Mouse (Mus musculus): ENCODE measurements around the gene Mycbp2. TPM values are rescaled to one million over a fixed set of nuclear protein-coding genes. Genes with fewer than 3 reads are reported as not detected.

Gene Mycbp2
- polyA plus RNA-seq, 1 experiment = 17.8 TPM

GRCm38 (mm10) chr14:103106301-103106700 lies 240.3 kb downstream of the Mycbp2 start:
- 86% methylated on average over 2 of the region's 2 CpGs for WGBS
- TF ChIP-seq CTCF (conservative IDR thresholded peaks at IDR 0.05; ENCODE audit: insufficient read depth, insufficient read length, low read depth, low read length) (no peak), POLR2A (IDR thresholded peaks at IDR 0.05; ENCODE audit: low read depth, low read length) (no peak)
- Histone ChIP-seq H3K4me1 (ENCODE audit: control insufficient read depth, insufficient read depth, low read length) (peaks cover 16% of the 10 kb centered on the region; the same call in 1 of the 2 replicates), H3K36me3 (ENCODE audit: control insufficient read depth, insufficient read depth, low read length) (no peaks in the 10 kb centered on the region), H3K4me3 (ENCODE audit: insufficient read depth, low read depth, low read length) (no peak overlapping the region), H3K27ac (ENCODE audit: insufficient read depth, low read depth, low read length) (no peak overlapping the region), H3K27me3 (replicated peaks; ENCODE audit: control insufficient read depth, insufficient read depth, low read length) (no peaks in the 10 kb centered on the region)
- no peak for DNase-seq

DNA sequence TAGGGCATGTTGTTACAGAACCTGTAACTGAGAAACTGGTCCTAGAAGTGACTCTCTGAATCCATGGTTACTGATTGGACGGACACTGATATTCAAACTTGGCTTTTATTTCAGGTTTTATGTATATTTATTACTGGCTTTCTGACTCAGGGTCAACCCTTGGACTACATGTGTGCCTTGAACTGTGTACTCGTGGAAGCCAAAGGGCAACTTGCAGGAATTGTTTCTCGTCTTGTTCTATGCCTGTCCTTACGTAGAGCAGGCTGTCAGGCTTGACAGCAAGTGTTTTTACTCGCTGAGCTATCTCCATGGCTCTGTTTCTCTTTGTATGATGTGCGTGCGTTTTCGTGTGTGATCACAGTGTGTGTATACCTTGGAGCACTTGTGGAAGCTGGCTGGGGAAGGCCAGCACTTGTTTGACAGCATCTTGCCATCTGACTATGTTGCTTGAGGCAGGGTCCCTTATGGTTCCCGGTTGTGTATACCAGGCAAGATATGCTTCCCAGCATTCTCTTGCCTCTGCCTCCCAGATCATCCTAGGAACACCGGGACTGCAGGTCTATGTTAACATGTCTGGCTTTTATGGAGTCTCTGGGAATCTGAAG lies 243.8 kb downstream of the Mycbp2 start:
- 57% methylated on average over 10 of the region's 10 CpGs for WGBS
- Histone ChIP-seq H3K27me3 (replicated peaks; ENCODE audit: control insufficient read depth, insufficient read depth, low read length) (no peaks in the 10 kb centered on the region), H3K4me1 (ENCODE audit: control insufficient read depth, insufficient read depth, low read length) (peaks cover 18% of the 10 kb centered on the region; the same call in 1 of the 2 replicates), H3K27ac (ENCODE audit: insufficient read depth, low read depth, low read length) (peak overlapping the region; percentile 88), H3K4me3 (ENCODE audit: insufficient read depth, low read depth, low read length) (no peak overlapping the region), H3K36me3 (ENCODE audit: control insufficient read depth, insufficient read depth, low read length) (no peaks in the 10 kb centered on the region)
- peak; percentile 77 for DNase-seq
- TF ChIP-seq POLR2A (IDR thresholded peaks at IDR 0.05; ENCODE audit: low read depth, low read length) (no peak), CTCF (conservative IDR thresholded peaks at IDR 0.05; ENCODE audit: insufficient read depth, insufficient read length, low read depth, low read length) (no peak)

GRCm38 (mm10) chr14:103102246-103102645 lies 244.4 kb downstream of the Mycbp2 start:
- DNase-seq = peak; percentile 93
- no peak overlapping the region; the same call in 1 of the 2 replicates for H3K27ac ChIP-seq (ENCODE audit: insufficient read depth, low read depth, low read length)
- 39% methylated on average over 6 of the region's 6 CpGs for WGBS
- no peak overlapping the region for H3K4me3 ChIP-seq (ENCODE audit: insufficient read depth, low read depth, low read length)
- H3K36me3 ChIP-seq (ENCODE audit: control insufficient read depth, insufficient read depth, low read length) = no peaks in the 10 kb centered on the region
- TF ChIP-seq CTCF (conservative IDR thresholded peaks at IDR 0.05; ENCODE audit: insufficient read depth, insufficient read length, low read depth, low read length) (no peak), POLR2A (IDR thresholded peaks at IDR 0.05; ENCODE audit: low read depth, low read length) (no peak)
- no peaks in the 10 kb centered on the region for H3K27me3 ChIP-seq (replicated peaks; ENCODE audit: control insufficient read depth, insufficient read depth, low read length)
- peaks cover 18% of the 10 kb centered on the region; the same call in 1 of the 2 replicates for H3K4me1 ChIP-seq (ENCODE audit: control insufficient read depth, insufficient read depth, low read length)

GRCm38 (mm10) chr14:103101171-103101570 lies 245.4 kb downstream of the Mycbp2 start:
- 45% methylated on average over 3 of the region's 3 CpGs for whole genome bisulfite sequencing
- TF ChIP-seq POLR2A (IDR thresholded peaks at IDR 0.05; ENCODE audit: low read depth, low read length) (no peak), CTCF (conservative IDR thresholded peaks at IDR 0.05; ENCODE audit: insufficient read depth, insufficient read length, low read depth, low read length) (no peak)
- peak overlapping the region; percentile 46; the same call in 1 of the 2 replicates for H3K27ac ChIP-seq (ENCODE audit: insufficient read depth, low read depth, low read length)
- H3K4me1 ChIP-seq (ENCODE audit: control insufficient read depth, insufficient read depth, low read length) = peaks cover 22% of the 10 kb centered on the region; the same call in 1 of the 2 replicates
- no peaks in the 10 kb centered on the region for H3K27me3 ChIP-seq (replicated peaks; ENCODE audit: control insufficient read depth, insufficient read depth, low read length)
- no peak overlapping the region for H3K4me3 ChIP-seq (ENCODE audit: insufficient read depth, low read depth, low read length)
- no peaks in the 10 kb centered on the region for H3K36me3 ChIP-seq (ENCODE audit: control insufficient read depth, insufficient read depth, low read length)
- DNase-seq = no peak

DNA sequence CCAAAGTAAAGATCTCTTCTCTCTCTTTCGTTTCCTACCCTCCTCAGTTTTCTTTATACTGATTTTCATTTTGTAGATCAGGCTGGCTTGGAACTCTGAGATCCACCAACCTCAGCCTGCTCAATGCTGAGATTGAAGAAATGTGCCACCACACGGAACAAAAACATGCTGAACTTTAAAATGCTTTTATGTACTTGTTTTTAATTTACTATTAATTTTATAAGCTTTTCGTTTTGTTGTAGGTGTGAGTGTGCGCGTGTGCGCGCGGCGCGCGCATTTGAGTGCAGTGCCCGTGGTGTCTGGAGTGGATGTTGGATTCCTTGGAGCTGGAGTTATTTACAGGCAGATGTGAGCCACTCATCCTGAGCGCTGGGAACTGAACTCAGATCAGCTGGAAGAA lies 246.3 kb downstream of the Mycbp2 start:
- WGBS = 76% methylated on average over 13 of the region's 13 CpGs
- DNase-seq = no peak
- Histone ChIP-seq H3K27ac (ENCODE audit: insufficient read depth, low read depth, low read length) (no peak overlapping the region; the same call in 1 of the 2 replicates), H3K4me3 (ENCODE audit: insufficient read depth, low read depth, low read length) (no peak overlapping the region), H3K36me3 (ENCODE audit: control insufficient read depth, insufficient read depth, low read length) (no peaks in the 10 kb centered on the region), H3K27me3 (replicated peaks; ENCODE audit: control insufficient read depth, insufficient read depth, low read length) (no peaks in the 10 kb centered on the region), H3K4me1 (ENCODE audit: control insufficient read depth, insufficient read depth, low read length) (peaks cover 22% of the 10 kb centered on the region; the same call in 1 of the 2 replicates)
- no peak for TF ChIP-seq POLR2A (IDR thresholded peaks at IDR 0.05; ENCODE audit: low read depth, low read length)
- no peak for TF ChIP-seq CTCF (conservative IDR thresholded peaks at IDR 0.05; ENCODE audit: insufficient read depth, insufficient read length, low read depth, low read length)

- Histone ChIP-seq H3K27ac (ENCODE audit: insufficient read depth, low read depth, low read length) (peak within 1 kb of the TSS; percentile 99), H3K4me1 (ENCODE audit: control insufficient read depth, insufficient read depth, low read length) (peaks cover 26% of the 10 kb centered on the region; the same call in 1 of the 2 replicates), H3K27me3 (replicated peaks; ENCODE audit: control insufficient read depth, insufficient read depth, low read length) (no peaks in the 10 kb centered on the region), H3K4me3 (ENCODE audit: insufficient read depth, low read depth, low read length) (peak within 1 kb of the TSS; percentile 89), H3K36me3 (ENCODE audit: control insufficient read depth, insufficient read depth, low read length) (peaks cover 3% of the 10 kb centered on the region; the same call in 1 of the 2 replicates)
- WGBS = under 1% methylated on average over 86 of the region's 88 CpGs
- peak; percentile 99 for DNase-seq
- TF ChIP-seq POLR2A (IDR thresholded peaks at IDR 0.05; ENCODE audit: low read depth, low read length) (peak; percentile 5), CTCF (conservative IDR thresholded peaks at IDR 0.05; ENCODE audit: insufficient read depth, insufficient read length, low read depth, low read length) (no peak)
Observed at GRCm38 (mm10) chr14:103099238-103099933, 247.2 kb downstream of the Mycbp2 start, which contains the start of gene Fbxl3. TSS of gene Fbxl3 (minus strand) at chr14:103099566.
